Mouse (Mus musculus) adrenal gland, postnatal 25 days (tissue): ENCODE results near the gene Slc4a10. TPM values are rescaled to one million over a fixed set of nuclear protein-coding genes. Genes with fewer than 3 reads are reported as not detected.

ENCODE experiments used
- DNase-seq: peaks from one replicate; pipeline ENCODE4 v3.0.0; 2021; ENCODE audit warnings: mixed read lengths
- total RNA-seq: library from RNA; stranded (reverse); gene quantifications from 2 replicates; pipeline ENCODE4 v1.2.3, GENCODE M21; 2021

Slc4a10 gene
- total RNA-seq, 1 experiment from 2014 or later = 3.9 TPM

DNA sequence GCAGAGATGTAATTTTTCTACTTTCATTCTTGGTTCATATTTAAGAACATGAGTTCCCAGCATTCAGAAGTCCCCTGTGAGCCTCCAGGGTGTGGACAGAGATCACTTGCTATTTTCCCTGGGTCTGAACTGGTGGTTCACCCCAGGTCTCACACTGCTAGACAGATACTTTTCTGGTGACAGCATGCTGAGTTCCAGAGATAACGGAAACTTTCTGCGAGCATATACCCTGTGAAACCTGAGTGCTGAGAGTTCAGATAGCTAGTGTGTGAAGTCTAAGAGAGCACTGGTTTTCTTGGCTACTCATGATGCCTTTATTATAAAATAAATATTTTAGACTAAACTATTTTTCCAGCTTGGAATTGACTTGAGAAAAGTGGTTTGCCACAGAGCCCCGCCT is 232.5 kb downstream of the Slc4a10 start:
- no peak for DNase-seq

GRCm38 (mm10) chr2:62279777-62280176 is 233.5 kb downstream of the Slc4a10 start:
- DNase-seq = no peak

DNA sequence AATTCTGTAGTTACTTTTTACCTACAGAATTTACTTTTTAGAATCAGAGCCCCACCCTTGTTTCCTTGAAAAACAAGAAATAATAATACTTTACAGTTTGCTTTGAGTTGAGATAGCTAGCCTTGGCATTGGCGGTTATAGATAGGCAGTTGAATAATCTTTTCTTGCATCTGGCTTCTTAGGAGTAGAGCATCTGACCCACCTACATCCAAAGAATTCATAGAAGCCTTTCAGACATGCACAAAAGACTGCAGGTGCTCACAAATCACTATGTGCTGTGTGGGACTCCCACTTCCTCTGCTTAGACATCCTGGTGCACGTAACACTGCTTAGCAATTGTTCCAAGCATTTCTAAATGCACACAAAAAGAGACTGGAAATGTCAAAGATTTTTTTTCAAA is 238.8 kb downstream of the Slc4a10 start:
- DNase-seq = no peak

GRCm38 (mm10) chr2:62285847-62286246 is 239.6 kb downstream of the Slc4a10 start:
- no peak for DNase-seq

- DNase-seq = no peak
These were observed 241.3 kb downstream of the Slc4a10 start for GRCm38 (mm10) chr2:62287532-62287931.

- DNase-seq = no peak
These were observed 247.6 kb downstream of the Slc4a10 start for GRCm38 (mm10) chr2:62293846-62294245.

DNA sequence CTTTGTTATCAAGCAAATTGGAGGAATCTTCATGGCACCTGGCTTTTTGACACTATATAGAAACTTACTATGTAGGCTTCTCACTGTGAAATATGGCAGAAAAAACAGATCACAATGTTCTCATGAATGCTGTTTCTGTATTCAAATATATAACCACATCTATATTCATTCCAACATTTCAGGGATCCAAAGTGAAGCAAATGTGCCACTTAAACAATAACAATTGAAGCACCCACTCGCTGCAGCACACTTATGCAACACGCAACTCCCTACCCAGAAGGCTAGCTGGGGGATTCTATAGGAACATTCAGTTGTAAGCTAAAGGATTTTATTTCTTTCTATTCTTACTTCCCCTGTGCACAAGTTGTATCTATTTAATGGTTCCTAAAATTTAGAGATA is 255.5 kb downstream of the Slc4a10 start:
- DNase-seq = no peak

GRCm38 (mm10) chr2:62306978-62307377 is 260.7 kb downstream of the Slc4a10 start:
- DNase-seq = no peak

GRCm38 (mm10) chr2:62307477-62307876 is 261.2 kb downstream of the Slc4a10 start:
- no peak for DNase-seq

GRCm38 (mm10) chr2:62316930-62317329 is 270.7 kb downstream of the Slc4a10 start:
- DNase-seq = no peak

- DNase-seq = no peak
These were observed 273.2 kb downstream of the Slc4a10 start for GRCm38 (mm10) chr2:62319489-62319888.

- peak; percentile 4 for DNase-seq
These were observed 276.9 kb downstream of the Slc4a10 start for GRCm38 (mm10) chr2:62323078-62323637.

GRCm38 (mm10) chr2:62325388-62325787 is 279.1 kb downstream of the Slc4a10 start:
- no peak for DNase-seq

DNA sequence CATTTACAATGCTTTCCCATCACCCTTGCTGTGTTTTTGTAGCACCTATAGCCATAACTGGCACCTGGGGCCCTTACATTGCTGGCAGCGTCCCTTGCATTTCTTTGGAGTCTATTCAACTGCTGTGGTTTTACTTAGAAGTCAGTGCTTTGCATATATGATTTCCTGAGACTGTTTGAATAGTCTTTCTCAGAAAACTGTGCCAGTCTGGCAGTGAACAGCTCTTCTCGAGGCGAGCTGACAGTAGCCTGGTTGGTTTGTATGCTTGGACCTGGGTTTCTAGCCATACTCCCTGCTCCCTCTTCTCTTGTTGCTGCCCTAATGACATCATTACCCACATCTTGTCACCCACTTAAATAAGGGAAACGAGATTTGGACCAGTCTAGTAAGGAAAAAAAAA is 285.7 kb downstream of the Slc4a10 start:
- no peak for DNase-seq

DNA sequence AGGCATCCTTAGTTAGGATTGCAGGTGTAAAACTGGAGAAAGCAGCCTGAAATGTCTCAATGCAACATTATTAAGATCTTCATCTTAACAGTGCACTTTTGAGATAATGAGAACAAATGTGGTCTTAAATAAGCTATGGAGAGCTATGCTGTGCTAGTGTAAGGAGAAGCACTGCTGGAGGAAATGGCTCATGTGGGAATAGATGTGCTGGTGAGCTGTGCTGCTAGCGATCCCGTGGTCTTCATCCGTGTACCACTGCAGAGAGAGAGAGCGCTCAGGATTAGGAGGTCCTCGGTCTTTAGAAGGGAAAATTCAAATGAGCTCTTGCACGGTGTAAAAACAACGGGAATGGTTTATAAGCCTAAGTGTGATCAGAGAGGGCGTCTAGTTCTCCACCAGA is 286.2 kb downstream of the Slc4a10 start:
- no peak for DNase-seq

GRCm38 (mm10) chr2:62334397-62335243 is 288.4 kb downstream of the Slc4a10 start:
- DNase-seq = no peak

GRCm38 (mm10) chr2:62337086-62337485 is 290.8 kb downstream of the Slc4a10 start:
- no peak for DNase-seq

DNA sequence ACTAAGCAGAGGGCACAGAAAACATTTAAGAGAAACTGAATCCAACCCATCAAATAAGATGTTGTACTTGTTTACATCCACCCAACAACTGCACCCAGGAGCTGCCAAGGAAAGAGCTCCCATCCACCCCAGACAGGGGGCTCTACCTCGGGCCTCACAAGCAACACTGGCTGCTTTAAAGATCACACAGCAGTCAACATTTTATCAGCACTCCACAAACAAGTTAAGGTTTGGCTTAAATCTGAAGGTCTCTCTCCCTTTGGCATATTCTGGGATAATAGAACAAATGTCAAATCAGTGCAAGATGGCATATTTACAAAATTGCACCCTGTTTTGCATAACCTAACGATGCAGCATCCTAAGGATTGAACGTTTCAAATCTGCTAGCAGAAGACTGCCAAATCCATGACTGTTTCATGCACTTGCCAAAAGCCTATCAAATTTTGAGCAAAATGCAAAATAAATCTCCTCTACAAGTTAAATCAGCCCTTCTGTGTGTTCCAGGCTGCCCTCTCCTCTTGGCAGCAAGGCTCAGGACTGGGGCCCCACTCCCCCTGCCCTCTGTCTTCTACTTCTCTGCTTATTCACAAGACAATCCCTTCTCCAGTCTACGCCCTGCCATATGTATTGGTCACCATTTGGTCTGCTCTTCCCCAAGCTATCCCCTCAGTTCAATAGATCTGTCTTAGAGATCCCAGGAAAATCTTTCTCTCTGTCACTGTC is 293.1 kb downstream of the Slc4a10 start:
- DNase-seq = no peak

DNA sequence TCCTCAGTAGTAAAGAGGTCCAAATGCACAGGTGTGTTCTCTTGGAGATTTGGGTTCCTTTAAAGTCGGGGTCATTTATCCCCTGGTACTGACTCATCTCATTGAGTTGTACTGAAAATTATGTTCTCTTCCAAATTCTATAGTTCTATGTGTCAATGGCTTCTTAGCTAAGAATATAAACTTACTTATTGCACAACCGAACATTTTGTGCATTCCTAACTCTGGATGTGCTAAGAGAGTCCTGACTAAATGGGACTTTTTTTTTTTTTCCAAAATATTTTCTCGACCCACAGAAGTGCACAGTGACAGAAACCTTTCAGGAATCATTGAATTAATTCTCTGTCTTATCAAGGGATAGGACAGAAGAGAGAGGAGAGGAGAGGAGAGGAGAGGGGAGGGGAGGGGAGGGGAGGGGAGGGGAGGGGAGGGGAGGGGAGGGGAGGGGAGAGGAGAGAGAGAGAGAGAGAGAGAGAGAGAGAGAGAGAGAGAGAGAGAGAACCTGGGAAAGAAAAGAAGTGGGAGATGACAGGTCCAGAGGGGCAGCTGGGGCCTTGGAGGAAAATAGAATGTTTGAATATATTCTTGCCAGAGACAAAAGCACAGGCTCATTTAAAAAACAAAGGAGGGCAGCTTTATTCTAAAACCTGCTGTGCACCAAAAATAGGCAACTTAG is 294.9 kb downstream of the Slc4a10 start:
- no peak for DNase-seq

GRCm38 (mm10) chr2:62341734-62342128 is 295.5 kb downstream of the Slc4a10 start:
- no peak for DNase-seq

GRCm38 (mm10) chr2:62344367-62344766 is 298.1 kb downstream of the Slc4a10 start:
- DNase-seq = no peak

GRCm38 (mm10) chr2:62346771-62347170 is 300.5 kb downstream of the Slc4a10 start:
- DNase-seq = no peak

- DNase-seq = no peak
These were observed 301.5 kb downstream of the Slc4a10 start for GRCm38 (mm10) chr2:62347762-62348161.
